Mouse (Mus musculus): ENCODE results near the gene Tspan31. TPM values are rescaled to one million over a fixed set of nuclear protein-coding genes. Genes with fewer than 3 reads are reported as not detected.

The Tspan31 gene
- polyA plus RNA-seq, 1 experiment from 2014 or later: 93.6 TPM

DNA sequence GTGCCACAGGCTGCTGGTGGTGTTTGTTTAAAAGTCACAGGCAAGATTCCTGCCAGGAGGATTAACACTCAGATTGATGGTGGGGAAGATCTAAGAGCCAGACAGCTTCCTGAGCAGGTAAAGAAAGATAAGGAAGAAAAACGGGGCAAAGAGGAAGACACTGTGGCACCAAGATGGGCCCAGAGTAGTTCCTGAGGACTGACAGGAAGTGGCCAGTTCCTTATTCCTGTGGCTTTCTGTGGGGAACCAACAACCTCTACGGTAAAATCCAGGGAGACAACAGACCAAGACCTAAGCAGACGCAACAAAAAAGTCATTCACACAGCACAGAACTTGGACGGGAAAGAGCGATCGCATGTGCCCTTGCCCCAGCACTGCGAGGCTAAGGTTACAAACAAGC lies 33.6 kb upstream of the Tspan31 start:
- Histone ChIP-seq H3K4me1 (ENCODE audit: control insufficient read depth, insufficient read depth, low read length) (no peaks in the 10 kb centered on the region), H3K36me3 (ENCODE audit: control insufficient read depth, insufficient read depth, low read length) (peaks cover 26% of the 10 kb centered on the region), H3K27me3 (ENCODE audit: control insufficient read depth, insufficient read depth, low read length) (no peaks in the 10 kb centered on the region), H3K4me2 (ENCODE audit: low read depth, low read length) (no peak overlapping the region), H3K27ac (ENCODE audit: low read depth, low read length) (no peak overlapping the region), H3K9ac (replicated peaks; ENCODE audit: low read depth, low read length) (no peak overlapping the region), H3K4me3 (ENCODE audit: low read depth, low read length) (no peak overlapping the region), H3K9me3 (ENCODE audit: control insufficient read depth, low read length) (no peaks in the 10 kb centered on the region)
- ATAC-seq (ENCODE audit: low read depth): no peak
- WGBS: 93% methylated on average over 7 of the region's 7 CpGs

GRCm38 (mm10) chr10:127101151-127101550 lies 31.1 kb upstream of the Tspan31 start:
- ATAC-seq (ENCODE audit: low read depth): no peak
- Histone ChIP-seq H3K4me2 (ENCODE audit: low read depth, low read length) (no peak overlapping the region), H3K4me1 (ENCODE audit: control insufficient read depth, insufficient read depth, low read length) (no peaks in the 10 kb centered on the region), H3K4me3 (ENCODE audit: low read depth, low read length) (no peak overlapping the region), H3K9me3 (ENCODE audit: control insufficient read depth, low read length) (no peaks in the 10 kb centered on the region), H3K36me3 (ENCODE audit: control insufficient read depth, insufficient read depth, low read length) (peaks cover 30% of the 10 kb centered on the region), H3K9ac (replicated peaks; ENCODE audit: low read depth, low read length) (no peak overlapping the region), H3K27me3 (ENCODE audit: control insufficient read depth, insufficient read depth, low read length) (no peaks in the 10 kb centered on the region), H3K27ac (ENCODE audit: low read depth, low read length) (no peak overlapping the region)
- 87% methylated on average over 6 of the region's 6 CpGs for WGBS

GRCm38 (mm10) chr10:127100414-127100813 lies 30.4 kb upstream of the Tspan31 start:
- Histone ChIP-seq H3K4me2 (ENCODE audit: low read depth, low read length) (no peak overlapping the region), H3K9me3 (ENCODE audit: control insufficient read depth, low read length) (no peaks in the 10 kb centered on the region), H3K27ac (ENCODE audit: low read depth, low read length) (no peak overlapping the region), H3K4me3 (ENCODE audit: low read depth, low read length) (no peak overlapping the region), H3K4me1 (ENCODE audit: control insufficient read depth, insufficient read depth, low read length) (no peaks in the 10 kb centered on the region), H3K36me3 (ENCODE audit: control insufficient read depth, insufficient read depth, low read length) (peaks cover 38% of the 10 kb centered on the region), H3K27me3 (ENCODE audit: control insufficient read depth, insufficient read depth, low read length) (no peaks in the 10 kb centered on the region), H3K9ac (replicated peaks; ENCODE audit: low read depth, low read length) (no peak overlapping the region)
- 92% methylated on average over 8 of the region's 8 CpGs for WGBS
- ATAC-seq (ENCODE audit: low read depth): no peak

DNA sequence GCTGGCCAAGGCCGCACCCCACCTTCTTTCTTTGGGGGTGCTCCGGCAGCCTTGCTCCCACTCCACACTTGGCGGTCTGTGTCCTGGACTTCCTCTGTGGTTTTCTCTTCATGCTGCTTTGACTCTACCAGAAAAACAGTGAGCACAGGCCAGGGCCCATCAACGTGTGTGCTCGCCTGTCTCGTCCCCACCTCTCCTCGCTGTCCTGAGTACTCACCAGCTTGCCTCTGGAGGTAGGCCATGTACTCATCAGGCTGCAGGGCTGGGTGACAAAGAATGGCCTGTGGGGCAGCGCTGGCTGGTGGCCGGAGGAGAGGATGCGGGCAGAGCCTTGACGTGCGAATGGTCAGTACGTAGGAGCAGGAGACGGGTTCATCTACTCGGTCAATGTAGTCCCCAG lies 29.8 kb upstream of the Tspan31 start:
- no peak overlapping the region for H3K4me3 ChIP-seq (ENCODE audit: low read depth, low read length)
- no peaks in the 10 kb centered on the region for H3K27me3 ChIP-seq (ENCODE audit: control insufficient read depth, insufficient read depth, low read length)
- H3K27ac ChIP-seq (ENCODE audit: low read depth, low read length): no peak overlapping the region
- no peak overlapping the region for H3K9ac ChIP-seq (replicated peaks; ENCODE audit: low read depth, low read length)
- H3K36me3 ChIP-seq (ENCODE audit: control insufficient read depth, insufficient read depth, low read length): peaks cover 40% of the 10 kb centered on the region
- ATAC-seq (ENCODE audit: low read depth): no peak
- H3K9me3 ChIP-seq (ENCODE audit: control insufficient read depth, low read length): no peaks in the 10 kb centered on the region
- WGBS: 94% methylated on average over 15 of the region's 15 CpGs
- H3K4me2 ChIP-seq (ENCODE audit: low read depth, low read length): no peak overlapping the region
- no peaks in the 10 kb centered on the region for H3K4me1 ChIP-seq (ENCODE audit: control insufficient read depth, insufficient read depth, low read length)

GRCm38 (mm10) chr10:127099191-127099590 lies 29.1 kb upstream of the Tspan31 start:
- Histone ChIP-seq H3K36me3 (ENCODE audit: control insufficient read depth, insufficient read depth, low read length) (peaks cover 39% of the 10 kb centered on the region), H3K4me1 (ENCODE audit: control insufficient read depth, insufficient read depth, low read length) (no peaks in the 10 kb centered on the region), H3K27ac (ENCODE audit: low read depth, low read length) (no peak overlapping the region), H3K4me3 (ENCODE audit: low read depth, low read length) (no peak overlapping the region), H3K4me2 (ENCODE audit: low read depth, low read length) (no peak overlapping the region), H3K9me3 (ENCODE audit: control insufficient read depth, low read length) (no peaks in the 10 kb centered on the region), H3K9ac (replicated peaks; ENCODE audit: low read depth, low read length) (no peak overlapping the region), H3K27me3 (ENCODE audit: control insufficient read depth, insufficient read depth, low read length) (no peaks in the 10 kb centered on the region)
- 92% methylated on average over 10 of the region's 10 CpGs for WGBS
- no peak for ATAC-seq (ENCODE audit: low read depth)

DNA sequence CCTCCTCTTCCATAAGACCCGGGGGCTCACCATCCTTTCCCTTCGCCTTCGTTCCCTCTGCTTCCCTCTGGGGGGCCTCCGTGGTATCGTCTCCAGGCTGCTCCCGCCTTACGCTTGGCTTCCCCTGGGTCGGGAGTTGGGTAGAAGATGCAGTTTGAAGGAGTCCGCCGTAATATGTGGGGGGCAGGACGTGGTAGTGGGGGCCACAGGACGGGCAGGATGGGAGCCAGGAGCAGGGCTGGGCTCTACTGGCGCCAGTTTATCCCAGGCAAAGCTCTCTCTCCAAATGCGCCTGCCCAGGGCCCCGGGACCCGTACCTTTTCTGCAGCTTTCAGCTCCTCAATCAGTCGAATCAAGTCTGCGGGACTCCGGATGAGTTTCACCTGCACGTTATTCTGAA lies 28.4 kb upstream of the Tspan31 start:
- H3K27me3 ChIP-seq (ENCODE audit: control insufficient read depth, insufficient read depth, low read length): no peaks in the 10 kb centered on the region
- no peak for ATAC-seq (ENCODE audit: low read depth)
- 79% methylated on average over 20 of the region's 20 CpGs for WGBS
- no peaks in the 10 kb centered on the region for H3K9me3 ChIP-seq (ENCODE audit: control insufficient read depth, low read length)
- H3K27ac ChIP-seq (ENCODE audit: low read depth, low read length): no peak overlapping the region
- H3K4me2 ChIP-seq (ENCODE audit: low read depth, low read length): no peak overlapping the region
- no peak overlapping the region for H3K4me3 ChIP-seq (ENCODE audit: low read depth, low read length)
- H3K4me1 ChIP-seq (ENCODE audit: control insufficient read depth, insufficient read depth, low read length): no peaks in the 10 kb centered on the region
- H3K36me3 ChIP-seq (ENCODE audit: control insufficient read depth, insufficient read depth, low read length): peaks cover 39% of the 10 kb centered on the region
- no peak overlapping the region for H3K9ac ChIP-seq (replicated peaks; ENCODE audit: low read depth, low read length)

DNA sequence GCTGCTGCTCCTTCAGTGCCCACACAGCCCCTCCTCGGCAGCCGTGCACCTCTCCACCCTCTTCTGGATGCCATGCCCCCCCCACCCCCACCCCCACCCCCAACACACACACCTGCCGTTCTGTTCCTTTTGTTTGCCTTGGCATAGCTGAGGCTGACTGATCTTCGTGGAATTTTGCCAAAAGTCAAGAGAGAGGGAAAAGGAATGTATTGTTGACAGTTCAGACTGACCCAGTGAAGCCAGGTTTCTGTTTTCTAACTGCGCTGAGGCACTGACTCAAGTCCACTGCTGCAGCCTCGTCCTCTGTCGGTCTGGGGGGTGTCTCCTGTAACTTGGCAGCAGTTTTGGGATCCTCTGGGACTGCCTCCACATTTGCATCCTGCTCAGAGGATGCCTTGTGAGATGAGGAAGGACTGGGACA lies 24.3 kb upstream of the Tspan31 start:
- no peak overlapping the region for H3K4me3 ChIP-seq (ENCODE audit: low read depth, low read length)
- peaks cover 40% of the 10 kb centered on the region for H3K36me3 ChIP-seq (ENCODE audit: control insufficient read depth, insufficient read depth, low read length)
- H3K4me2 ChIP-seq (ENCODE audit: low read depth, low read length): no peak overlapping the region
- peaks cover 10% of the 10 kb centered on the region for H3K4me1 ChIP-seq (ENCODE audit: control insufficient read depth, insufficient read depth, low read length)
- H3K9ac ChIP-seq (replicated peaks; ENCODE audit: low read depth, low read length): no peak overlapping the region
- H3K27ac ChIP-seq (ENCODE audit: low read depth, low read length): no peak overlapping the region
- H3K9me3 ChIP-seq (ENCODE audit: control insufficient read depth, low read length): no peaks in the 10 kb centered on the region
- no peak for ATAC-seq (ENCODE audit: low read depth)
- 45% methylated on average over 7 of the region's 7 CpGs for WGBS
- H3K27me3 ChIP-seq (ENCODE audit: control insufficient read depth, insufficient read depth, low read length): peaks cover 23% of the 10 kb centered on the region

DNA sequence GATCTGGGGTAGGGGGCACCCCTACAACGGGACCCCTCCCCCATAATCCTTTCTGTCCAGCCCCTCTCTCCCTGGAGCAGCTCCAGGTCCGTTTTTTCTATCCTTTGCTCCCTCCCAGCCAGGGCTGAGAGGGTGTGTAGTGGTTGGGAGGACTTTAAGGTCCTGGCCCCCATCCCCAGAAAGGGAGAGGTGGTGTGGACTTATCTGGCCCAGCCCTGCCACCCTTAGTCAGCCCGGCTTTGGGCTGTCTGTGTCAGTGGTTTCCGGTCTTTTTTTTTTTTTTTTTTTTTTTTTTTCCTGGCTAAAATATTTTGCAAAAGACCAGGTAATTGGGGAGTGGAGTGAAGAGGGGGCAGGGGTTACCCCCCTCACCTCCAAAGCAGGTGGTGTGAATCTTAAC lies 22.7 kb upstream of the Tspan31 start:
- H3K27me3 ChIP-seq (ENCODE audit: control insufficient read depth, insufficient read depth, low read length): peaks cover 33% of the 10 kb centered on the region
- H3K4me2 ChIP-seq (ENCODE audit: low read depth, low read length): no peak overlapping the region

GRCm38 (mm10) chr10:127091507-127092396 lies 21.7 kb upstream of the Tspan31 start:
- H3K36me3 ChIP-seq (ENCODE audit: control insufficient read depth, insufficient read depth, low read length): peaks cover 32% of the 10 kb centered on the region
- WGBS: 7% methylated on average over 50 of the region's 51 CpGs
- no peaks in the 10 kb centered on the region for H3K9me3 ChIP-seq (ENCODE audit: control insufficient read depth, low read length)
- peak overlapping the region; percentile 7; the same call in 1 of the 2 replicates for H3K4me3 ChIP-seq (ENCODE audit: low read depth, low read length)
- peak overlapping the region; percentile 20; the same call in 1 of the 2 replicates for H3K4me2 ChIP-seq (ENCODE audit: low read depth, low read length)
- peak; percentile 35; the same call in 1 of the 2 replicates for ATAC-seq (ENCODE audit: low read depth)
- no peak overlapping the region for H3K27ac ChIP-seq (ENCODE audit: low read depth, low read length)
- H3K9ac ChIP-seq (replicated peaks; ENCODE audit: low read depth, low read length): 0 out of 2 replicates have a peak overlapping the region, but pooled peaks have one; percentile 34
- peaks cover 34% of the 10 kb centered on the region for H3K27me3 ChIP-seq (ENCODE audit: control insufficient read depth, insufficient read depth, low read length)
- H3K4me1 ChIP-seq (ENCODE audit: control insufficient read depth, insufficient read depth, low read length): peaks cover 10% of the 10 kb centered on the region

More for the DNA sequence above, 22.7 kb upstream of the Tspan31 start:
- Histone ChIP-seq H3K4me3 (ENCODE audit: low read depth, low read length) (no peak overlapping the region), H3K36me3 (ENCODE audit: control insufficient read depth, insufficient read depth, low read length) (peaks cover 28% of the 10 kb centered on the region), H3K9ac (replicated peaks; ENCODE audit: low read depth, low read length) (no peak overlapping the region), H3K4me1 (ENCODE audit: control insufficient read depth, insufficient read depth, low read length) (peaks cover 10% of the 10 kb centered on the region), H3K9me3 (ENCODE audit: control insufficient read depth, low read length) (no peaks in the 10 kb centered on the region), H3K27ac (ENCODE audit: low read depth, low read length) (no peak overlapping the region)
- WGBS: 61% methylated on average over 4 of the region's 4 CpGs
- ATAC-seq (ENCODE audit: low read depth): no peak

Data from neural tube, embryonic 14.5 days (tissue).